Mouse (Mus musculus) kidney, embryonic 16.5 days (tissue): ENCODE data around the gene Etnk1. TPM values are rescaled to one million over a fixed set of nuclear protein-coding genes. Genes with fewer than 3 reads are reported as not detected.
"Not testable (repeated sequence)": the region's sequence is repeated elsewhere in the genome, so short reads cannot be mapped to it uniquely, and the experiment has no call there.

Experiments used
- ATAC-seq: fragments of 200-750 bp; cut with Nextera tagmentation; 2 replicates; pipeline ENCODE4 v1.8.0; 2017; ENCODE audit warnings: moderate TSS enrichment; ENCODE audit not compliant: low FRiP score, low TSS enrichment
- H3K27ac ChIP-seq: fragments of 300-500 bp; sonication (generic); 2 replicates; pipeline ENCODE4 v1.5.1; 2014; ENCODE audit warnings: low read length
- H3K27me3 ChIP-seq: fragments of 300-500 bp; sonication (generic); 2 replicates; pipeline ENCODE4 v1.6.1; 2014; ENCODE audit warnings: low read length, control low read depth, mixed read lengths; ENCODE audit not compliant: insufficient read depth
- H3K36me3 ChIP-seq: fragments of 300-500 bp; sonication (generic); 2 replicates; pipeline ENCODE4 v1.6.1; 2014; ENCODE audit warnings: low read length, control low read depth, mixed read lengths; ENCODE audit not compliant: insufficient read depth
- H3K4me1 ChIP-seq: fragments of 300-500 bp; sonication (generic); 2 replicates; pipeline ENCODE4 v1.6.1; 2014; ENCODE audit warnings: low read length, control low read depth, mixed read lengths; ENCODE audit not compliant: insufficient read depth
- H3K4me2 ChIP-seq: fragments of 300-500 bp; sonication (generic); replicated peaks from 2 replicates; pipeline ENCODE4 v1.6.1; 2014; ENCODE audit warnings: low read depth, low read length
- H3K4me3 ChIP-seq: fragments of 300-500 bp; sonication (generic); 2 replicates; pipeline ENCODE4 v1.5.1; 2014; ENCODE audit warnings: mild to moderate bottlenecking, low read length
- H3K9ac ChIP-seq: fragments of 300-500 bp; sonication (generic); replicated peaks from 2 replicates; pipeline ENCODE4 v1.6.1; 2014; ENCODE audit warnings: low read length
- H3K9me3 ChIP-seq: fragments of 300-500 bp; sonication (generic); 2 replicates; pipeline ENCODE4 v1.6.1; 2016; ENCODE audit warnings: low read length, control low read depth
- WGBS: fragments of 180-500 bp; shearing (Covaris S2); extraction: QIAGEN DNeasy Blood & Tissue Kit; methylation state at CpG from one replicate; pipeline ENCODE4 v1.1.7; 2014; 5-methylcytosine and 5-hydroxymethylcytosine counted together
- polyA plus RNA-seq: library from polyadenylated mRNA; unstranded; fragments of >200 nt; fragmentation: Nextera tagmentation; extraction: Ambion mirVana; gene quantifications from 2 replicates; pipeline ENCODE4 v1.2.1, GENCODE M21; 2015

Etnk1 gene
- polyA plus RNA-seq, 1 experiment from 2014 or later = 32.2 TPM

GRCm38 (mm10) chr6:143167981-143168674, 1.1 kb downstream of the Etnk1 start:
- ATAC-seq = no peak
- peak overlapping the region; percentile 94 for H3K27ac ChIP-seq
- H3K9me3 ChIP-seq = no peaks in the 10 kb centered on the region
- peak overlapping the region; percentile 96 for H3K9ac ChIP-seq
- H3K4me1 ChIP-seq = peaks cover 34% of the 10 kb centered on the region
- peak overlapping the region; percentile 91 for H3K4me3 ChIP-seq
- H3K27me3 ChIP-seq = no peaks in the 10 kb centered on the region
- peak overlapping the region; percentile 84 for H3K4me2 ChIP-seq
- 24% methylated on average over 6 of the region's 6 CpGs for WGBS
- H3K36me3 ChIP-seq = peaks cover 5% of the 10 kb centered on the region

DNA sequence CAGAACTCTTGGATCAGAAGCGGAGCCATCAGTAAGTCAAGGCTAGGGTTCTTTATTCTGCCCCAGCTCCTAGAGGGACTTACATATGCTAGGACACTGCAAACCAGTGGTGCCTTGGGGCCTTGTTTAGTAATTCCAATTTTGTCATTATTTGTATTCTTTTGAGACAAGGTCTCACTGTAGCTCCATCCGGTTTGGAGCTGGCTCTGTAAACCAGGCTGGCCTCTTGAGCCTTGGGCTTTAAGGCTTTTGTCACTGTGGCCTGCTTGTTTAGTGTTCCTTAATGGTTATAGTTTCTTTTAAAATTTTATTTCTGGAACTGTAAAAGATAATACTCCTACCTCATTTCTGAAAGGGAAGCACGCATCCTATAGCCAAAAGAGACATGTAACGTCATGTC, 2.4 kb downstream of the Etnk1 start:
- no peaks in the 10 kb centered on the region for H3K27me3 ChIP-seq
- no peak overlapping the region for H3K27ac ChIP-seq
- H3K9ac ChIP-seq = peak overlapping the region; percentile 44; the same call in 1 of the 2 replicates
- H3K9me3 ChIP-seq = no peaks in the 10 kb centered on the region
- peak overlapping the region; percentile 39 for H3K4me3 ChIP-seq
- H3K4me2 ChIP-seq = peak overlapping the region; percentile 84
- H3K36me3 ChIP-seq = peaks cover 12% of the 10 kb centered on the region
- ATAC-seq = no peak
- H3K4me1 ChIP-seq = peaks cover 34% of the 10 kb centered on the region
- WGBS = 84% methylated on average over 4 of the region's 4 CpGs

DNA sequence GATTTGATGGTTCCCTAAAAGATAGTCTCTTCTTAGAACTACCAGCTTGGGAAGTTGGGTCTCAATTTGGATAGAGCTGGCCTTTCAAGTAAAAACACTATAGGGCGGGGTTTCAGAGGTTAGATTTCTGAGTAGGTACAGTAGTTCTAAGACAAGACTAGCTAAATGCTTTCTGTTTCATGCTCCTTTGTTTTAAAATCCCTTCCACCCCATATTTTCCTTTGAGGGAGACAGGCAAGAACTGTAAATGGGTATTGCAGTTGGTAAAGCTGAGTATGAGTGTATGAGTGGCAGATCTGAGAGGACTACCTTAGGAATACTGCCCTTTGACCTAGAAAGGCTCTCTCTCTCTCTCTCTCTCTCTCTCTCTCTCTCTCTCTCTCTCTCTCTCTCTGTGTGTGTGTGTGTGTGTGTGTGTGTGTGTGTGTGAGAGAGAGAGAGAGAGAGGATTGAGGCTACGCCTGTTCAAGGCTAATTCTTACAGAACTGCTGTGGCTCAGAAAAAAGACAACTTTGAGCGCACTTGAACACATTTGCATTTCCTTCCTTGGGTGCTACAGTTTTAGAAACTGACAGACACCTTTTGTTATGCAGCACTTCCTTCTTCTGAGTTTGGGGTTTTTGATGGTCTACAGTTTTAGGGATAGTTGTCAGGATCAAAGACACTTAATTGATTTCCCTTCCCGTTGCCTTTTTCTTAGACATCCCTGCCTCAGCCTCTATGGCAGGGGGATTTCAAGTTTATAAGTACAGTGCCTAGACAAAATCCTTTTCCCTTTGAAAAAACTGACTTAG, 3.3 kb downstream of the Etnk1 start:
- no peak overlapping the region for H3K9ac ChIP-seq
- peaks cover 12% of the 10 kb centered on the region for H3K36me3 ChIP-seq
- peaks cover 40% of the 10 kb centered on the region for H3K4me1 ChIP-seq
- H3K27me3 ChIP-seq = no peaks in the 10 kb centered on the region
- ATAC-seq = no peak
- H3K4me2 ChIP-seq = peak overlapping the region; percentile 20; the same call in 1 of the 2 replicates
- H3K9me3 ChIP-seq = no peaks in the 10 kb centered on the region
- no peak overlapping the region for H3K27ac ChIP-seq
- no peak overlapping the region for H3K4me3 ChIP-seq
- 75% methylated on average over 4 of the region's 4 CpGs for WGBS

GRCm38 (mm10) chr6:143171066-143171465, 4.0 kb downstream of the Etnk1 start:
- Histone ChIP-seq H3K4me1 (peaks cover 37% of the 10 kb centered on the region), H3K27me3 (no peaks in the 10 kb centered on the region), H3K9ac (no peak overlapping the region), H3K36me3 (peaks cover 12% of the 10 kb centered on the region), H3K4me3 (no peak overlapping the region), H3K27ac (no peak overlapping the region), H3K4me2 (no peak overlapping the region), H3K9me3 (no peaks in the 10 kb centered on the region)
- no peak for ATAC-seq
- 91% methylated on average over 8 of the region's 8 CpGs for WGBS

DNA sequence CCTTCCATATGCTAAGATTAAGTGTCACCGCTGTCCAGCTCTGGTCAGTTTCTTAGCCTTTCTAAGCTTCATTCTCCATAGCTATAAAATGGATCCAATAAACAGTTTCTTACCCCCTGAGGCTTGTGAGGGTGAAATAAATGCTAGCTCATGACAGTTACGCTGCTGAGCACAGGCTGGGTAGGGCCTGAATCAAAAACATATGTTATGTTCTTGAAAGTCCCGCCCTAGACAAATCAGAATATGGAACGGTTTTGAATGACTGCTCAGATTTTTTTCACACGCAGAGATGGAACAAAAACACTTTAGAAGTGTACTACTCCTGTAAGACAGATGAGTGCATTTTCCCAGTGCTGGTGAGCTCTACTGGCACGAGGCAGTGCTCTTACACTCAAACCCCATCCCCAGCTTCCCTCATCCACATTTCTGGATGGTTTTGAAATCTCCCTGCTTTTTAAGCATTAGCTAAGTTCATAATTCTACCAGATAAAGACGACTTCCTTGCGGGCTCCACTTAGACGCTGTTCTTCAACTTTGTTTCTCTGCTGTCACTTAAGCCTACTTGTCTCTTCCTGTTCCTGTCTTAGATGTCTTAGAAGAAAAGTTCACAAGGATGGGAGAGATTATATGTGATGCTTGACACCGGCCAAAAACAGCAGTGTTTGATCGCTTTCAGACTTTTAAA, 4.9 kb downstream of the Etnk1 start:
- Histone ChIP-seq H3K27me3 (no peaks in the 10 kb centered on the region), H3K9me3 (no peaks in the 10 kb centered on the region), H3K27ac (no peak overlapping the region), H3K9ac (no peak overlapping the region), H3K4me1 (peaks cover 33% of the 10 kb centered on the region), H3K4me2 (no peak overlapping the region), H3K4me3 (no peak overlapping the region), H3K36me3 (peaks cover 12% of the 10 kb centered on the region)
- WGBS = 71% methylated on average over 11 of the region's 11 CpGs
- no peak for ATAC-seq

DNA sequence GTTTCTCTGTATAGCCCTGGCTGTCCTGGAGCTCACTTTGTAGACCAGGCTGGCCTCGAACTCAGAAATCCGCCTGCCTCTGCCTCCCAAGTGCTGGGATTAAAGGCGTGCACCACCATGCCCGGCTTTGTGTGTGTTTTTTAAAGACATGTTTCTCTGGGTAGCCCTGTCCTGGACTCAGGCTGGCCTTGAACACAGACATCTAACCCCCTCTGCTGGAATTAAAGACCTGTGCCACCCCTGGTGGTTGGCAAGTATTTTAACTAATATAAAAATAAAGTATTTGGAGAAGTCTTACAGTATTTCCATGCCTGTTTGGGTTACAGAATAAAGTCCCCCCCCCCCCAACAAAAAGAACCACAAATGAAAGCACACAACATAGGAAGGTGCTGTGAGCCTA, 5.7 kb downstream of the Etnk1 start:
- H3K27ac ChIP-seq, H3K4me2 ChIP-seq, H3K4me3 ChIP-seq, ATAC-seq, H3K9me3 ChIP-seq, H3K27me3 ChIP-seq, H3K9ac ChIP-seq: not testable (repeated sequence)
- H3K36me3 ChIP-seq = peaks cover 12% of the 10 kb centered on the region
- peaks cover 33% of the 10 kb centered on the region for H3K4me1 ChIP-seq
- WGBS = 93% methylated on average over 4 of the region's 4 CpGs

- 91% methylated on average over 4 of the region's 4 CpGs for WGBS
- no peak overlapping the region for H3K4me2 ChIP-seq
- H3K27me3 ChIP-seq = no peaks in the 10 kb centered on the region
- H3K4me3 ChIP-seq = no peak overlapping the region
- H3K36me3 ChIP-seq = peaks cover 16% of the 10 kb centered on the region
- no peak overlapping the region for H3K27ac ChIP-seq
- peaks cover 23% of the 10 kb centered on the region for H3K4me1 ChIP-seq
- H3K9ac ChIP-seq = no peak overlapping the region
- no peaks in the 10 kb centered on the region for H3K9me3 ChIP-seq
- no peak for ATAC-seq
Observed at GRCm38 (mm10) chr6:143174226-143174625, 7.2 kb downstream of the Etnk1 start.

- Histone ChIP-seq H3K4me3 (no peak overlapping the region), H3K36me3 (peaks cover 16% of the 10 kb centered on the region), H3K4me1 (peaks cover 21% of the 10 kb centered on the region; the same call in 1 of the 2 replicates), H3K4me2 (no peak overlapping the region), H3K27me3 (no peaks in the 10 kb centered on the region), H3K27ac (no peak overlapping the region), H3K9ac (peak overlapping the region; percentile 5; the same call in 1 of the 2 replicates), H3K9me3 (no peaks in the 10 kb centered on the region)
- 20% methylated on average over 3 of the region's 3 CpGs for WGBS
- peak; percentile 49; the same call in 1 of the 2 replicates for ATAC-seq
Observed at GRCm38 (mm10) chr6:143174906-143175656, 8.1 kb downstream of the Etnk1 start.

- Histone ChIP-seq H3K4me3 (no peak overlapping the region), H3K9ac (no peak overlapping the region), H3K4me1 (peaks cover 21% of the 10 kb centered on the region; the same call in 1 of the 2 replicates), H3K27me3 (no peaks in the 10 kb centered on the region), H3K4me2 (no peak overlapping the region), H3K9me3 (no peaks in the 10 kb centered on the region), H3K27ac (no peak overlapping the region), H3K36me3 (peaks cover 24% of the 10 kb centered on the region)
- no peak for ATAC-seq
- WGBS = 94% methylated on average over 9 of the region's 9 CpGs
Observed at GRCm38 (mm10) chr6:143176076-143176475, 9.1 kb downstream of the Etnk1 start.
